Mouse (Mus musculus) heart, postnatal 0 days (tissue): ENCODE results near the gene Cdc26.

Experiments
- CTCF ChIP-seq: IDR thresholded peaks from 2 replicates; pipeline ENCODE4 v1.5.1; 2016; ENCODE audit warnings: antibody characterized with exemption, control low read depth, low read depth
- EP300 ChIP-seq: IDR thresholded peaks from 2 replicates; pipeline ENCODE4 v1.6.1; 2016; ENCODE audit warnings: antibody characterized with exemption, low read depth

GRCm38 (mm10) chr4:62376123-62376522 lies 32.3 kb downstream of the Cdc26 start:
- TF ChIP-seq CTCF = no peak
- TF ChIP-seq EP300 = no peak
